In the genomic region with DNA sequence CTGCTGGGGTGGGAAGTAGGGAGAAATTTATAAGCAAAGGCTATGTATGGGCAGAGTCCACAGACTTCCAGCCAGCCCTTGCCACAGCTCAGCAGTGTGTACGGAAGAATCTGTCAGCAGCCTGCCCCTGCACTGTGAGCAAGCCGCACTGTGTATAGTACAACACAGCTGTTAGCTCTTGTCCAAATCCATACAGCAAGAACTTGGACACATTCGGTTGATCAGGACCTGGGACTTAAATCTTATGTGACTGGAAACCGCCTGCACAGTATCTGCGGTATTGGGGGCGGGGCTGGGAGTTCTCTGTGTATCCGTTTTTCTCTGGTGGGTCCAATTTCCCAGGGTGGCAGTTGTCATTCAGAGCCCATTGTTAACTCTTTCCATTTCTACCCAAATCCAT, we compare ENCODE assay signal across 8 mouse cellular contexts.
DNase-seq lines count a peak whose midpoint lies in the region; TF ChIP-seq lines count a peak whose summit lies in the region.

No protein-coding gene starts in this region.

- peak overlapping the region; percentile 6; the same call in 1 of the 2 replicates for H3K27ac ChIP-seq in embryonic fibroblast, embryonic 13.5 days (ENCODE audit: insufficient read depth, low read length)

- peaks cover 8% of the 10 kb centered on the region for H3K4me1 ChIP-seq in embryonic fibroblast, embryonic 13.5 days (ENCODE audit: control insufficient read depth, insufficient read depth, low read length)

- peak; percentile 13 to 24 for DNase-seq in left cerebral cortex, postnatal 36 days (ENCODE audit: low spot score in 2 of 2)
- no peak for DNase-seq in left cerebral cortex, postnatal 4 days
- DNase-seq in induced T-regulatory cell, adult 2 months (ENCODE audit: low read depth): peak; percentile 40
- DNase-seq in naive thymus-derived CD4-positive, alpha-beta T cell, adult 2 months (ENCODE audit: low read depth): peak; percentile 30
- DNase-seq in ovary, postnatal 14 days (ENCODE audit: low spot score): no peak
- DNase-seq in cerebellum, postnatal 25 days: no peak
- no peak for DNase-seq in cerebellum, adult 8-10 months

- TF ChIP-seq CTCF in embryonic fibroblast, embryonic 13.5 days (IDR thresholded peaks at IDR 0.05; ENCODE audit: borderline replicate concordance, insufficient read depth, low read length): no peak

- intact Hi-C loops in left cerebral cortex, postnatal 36 days (cut with DNase I): no loop called here
- intact Hi-C loops in left cerebral cortex, postnatal 4 days (cut with DNase I): no loop called here

- no peak overlapping the region for H3K4me3 ChIP-seq in embryonic fibroblast, embryonic 13.5 days (ENCODE audit: insufficient read depth, low read length)

- TF ChIP-seq POLR2A in embryonic fibroblast, embryonic 13.5 days (IDR thresholded peaks at IDR 0.05; ENCODE audit: low read depth, low read length): no peak

Comparison
In these comparisons a context has a peak if more than half of its experiments do, and no peak if none do; other contexts are left out.
1. DNase-seq: peak in left cerebral cortex, postnatal 36 days (2 of 2), induced T-regulatory cell, adult 2 months (single experiment) and naive thymus-derived CD4-positive, alpha-beta T cell, adult 2 months (single experiment); none in left cerebral cortex, postnatal 4 days (single experiment), ovary, postnatal 14 days (single experiment), cerebellum, postnatal 25 days (0 of 2) and cerebellum, adult 8-10 months (single experiment).